8 mouse cellular contexts compared by ENCODE assay signal in the genomic region with DNA sequence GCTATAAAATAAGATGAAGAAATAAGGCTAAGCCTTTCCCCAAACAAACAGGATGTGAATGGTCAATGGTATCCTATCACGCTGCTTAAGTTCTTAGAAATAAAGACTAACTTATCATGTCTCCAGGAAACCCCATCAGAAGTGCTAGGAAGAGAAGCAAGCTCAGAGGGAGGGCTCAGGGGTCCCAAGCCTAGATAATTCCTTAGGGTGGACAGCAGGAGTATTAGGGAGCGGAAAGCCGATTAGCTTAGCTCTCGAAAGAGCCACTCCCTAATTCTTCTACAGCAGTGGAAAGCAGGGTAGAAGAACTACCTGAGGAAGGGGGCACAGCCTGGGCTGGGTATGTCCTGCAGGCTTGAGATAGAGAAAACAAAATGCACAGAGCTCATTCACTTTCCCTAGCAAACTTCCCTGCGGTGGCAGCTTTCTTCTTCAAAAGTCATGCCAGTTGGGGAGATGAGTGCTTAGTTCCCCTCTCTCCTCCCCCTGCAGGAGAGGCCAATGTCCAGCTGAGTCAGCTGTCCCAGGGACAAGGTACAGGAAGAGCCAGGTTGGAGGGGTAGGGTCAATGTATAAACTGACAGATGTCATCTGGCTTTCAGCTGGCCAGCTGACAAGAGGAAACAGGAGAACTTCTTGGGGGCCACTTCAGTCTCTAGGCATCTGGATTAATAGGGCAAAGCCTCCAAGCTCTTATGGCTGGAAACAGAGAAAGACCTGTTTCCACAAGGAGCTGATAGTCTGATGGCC. TPM values are rescaled to one million over a fixed set of nuclear protein-coding genes. Genes with fewer than 3 reads are reported as not detected.
DNase-seq lines count a peak whose midpoint lies in the region; ATAC-seq and TF ChIP-seq lines count a peak whose summit lies in the region.

No protein-coding gene starts in this region.

- H3K27ac ChIP-seq in bone marrow macrophage, adult 2 months (ENCODE audit: insufficient read depth, low read depth, low read length), result peak overlapping the region; percentile 74
- H3K27ac ChIP-seq in intestine, embryonic 16.5 days (ENCODE audit: low read length), result peak overlapping the region; percentile 78
- H3K27ac ChIP-seq in macrophage, result peak overlapping the region; percentile 79

- no peak for TF ChIP-seq POLR2A in bone marrow macrophage, adult 2 months (IDR thresholded peaks at IDR 0.05; ENCODE audit: borderline replicate concordance, low read depth, low read length)

- peak; percentile 41 for DNase-seq in cerebellum, adult 9-10 months
- DNase-seq in cerebellum, postnatal 4 days (ENCODE audit: low spot score in 2 of 2), result no peak
- DNase-seq in layer of hippocampus, postnatal 36 days, result no peak
- DNase-seq in gastrocnemius, postnatal 14 days, result no peak
- DNase-seq in embryo, embryonic 11 days, result no peak

- peak overlapping the region; percentile 86 for H3K9ac ChIP-seq in intestine, embryonic 16.5 days (ENCODE audit: low read depth, low read length)

- peak overlapping the region; percentile 94 for H3K4me3 ChIP-seq in bone marrow macrophage, adult 2 months (ENCODE audit: insufficient read depth, low read length)
- peak overlapping the region; percentile 90 for H3K4me3 ChIP-seq in intestine, embryonic 16.5 days (ENCODE audit: low read length)
- peak overlapping the region; percentile 71 for H3K4me3 ChIP-seq in macrophage (ENCODE audit: inconsistent target)

- peaks cover 8% of the 10 kb centered on the region; the same call in 1 of the 2 replicates for H3K36me3 ChIP-seq in intestine, embryonic 16.5 days (ENCODE audit: control insufficient read depth, insufficient read depth, low read length)
- H3K36me3 ChIP-seq in macrophage (ENCODE audit: inconsistent target), result peaks cover 32% of the 10 kb centered on the region

- 56% methylated on average over 5 of the region's 5 CpGs for WGBS in intestine, embryonic 16.5 days
- WGBS in macrophage (ENCODE audit: missing documents), result 78% methylated on average over 5 of the region's 5 CpGs

- no peaks in the 10 kb centered on the region for H3K9me3 ChIP-seq in intestine, embryonic 16.5 days (ENCODE audit: control insufficient read depth, low read length)

- peak overlapping the region; percentile 88 for H3K4me2 ChIP-seq in intestine, embryonic 16.5 days (ENCODE audit: low read depth, low read length)

- ATAC-seq in intestine, embryonic 16.5 days, result peak; percentile 54

- intact Hi-C loops in gastrocnemius, postnatal 14 days (cut with DNase I; ENCODE audit: low total_unique reads), result no loop called here

- H3K27me3 ChIP-seq in intestine, embryonic 16.5 days (replicated peaks; ENCODE audit: control insufficient read depth, insufficient read depth, low read length), result no peaks in the 10 kb centered on the region

- H3K79me2 ChIP-seq in macrophage (ENCODE audit: inconsistent target), result peaks cover 37% of the 10 kb centered on the region

- peaks cover 30% of the 10 kb centered on the region for H3K4me1 ChIP-seq in bone marrow macrophage, adult 2 months (ENCODE audit: control insufficient read depth, insufficient read depth, low read length)
- H3K4me1 ChIP-seq in intestine, embryonic 16.5 days (ENCODE audit: control insufficient read depth, insufficient read depth, low read length), result peaks cover 18% of the 10 kb centered on the region

- no peak for TF ChIP-seq CTCF in bone marrow macrophage, adult 2 months (IDR thresholded peaks at IDR 0.05; ENCODE audit: low read depth, low read length)

RNA-seq across cellular contexts. Expression of a gene that starts 1.8 kb away (rescaled TPM):
- 19.9 and 24.0 TPM in 2 replicates for polyA plus RNA-seq in bone marrow macrophage, adult 2 months (2012; ENCODE audit: insufficient read depth, insufficient read length, missing spikeins)
- 15.3 and 16.5 TPM in 2 replicates for polyA plus RNA-seq in intestine, embryonic 16.5 days (2015; fragmentation: Nextera tagmentation; extraction: Ambion mirVana)
- total RNA-seq in macrophage (2018; cell fraction: chromatin; rRNA removed), result 10 to 100 TPM in 12 of 26 experiments, 1 to 10 TPM in 14; 2.6 to 55.0 (median 8.7) TPM
- 10 to 100 TPM; 11.3 to 30.6 (median 19.6) TPM for total RNA-seq in macrophage (2018; cell fraction: cytosol; rRNA removed)
- total RNA-seq in macrophage (2018; cell fraction: nucleus; rRNA removed), result 10 to 100 TPM in 23 of 26 experiments, 1 to 10 TPM in 3; 2.8 to 48.3 (median 17.3) TPM
- polyA plus RNA-seq in macrophage (2018), result 17.1 to 41.1 TPM (median 22.0 TPM) in 3 replicates
- total RNA-seq in layer of hippocampus, postnatal 36 days (2021), result 100 to 1,000 TPM; 184 to 198 TPM
- 10 to 100 TPM; 12.1 to 13.7 TPM for total RNA-seq in gastrocnemius, postnatal 14 days (2021)

RNA-seq across cellular contexts. Expression of a gene that starts 7.6 kb away (rescaled TPM):
- polyA plus RNA-seq in bone marrow macrophage, adult 2 months (2012; ENCODE audit: insufficient read depth, insufficient read length, missing spikeins), result 44.7 and 49.6 TPM in 2 replicates
- 39.3 and 42.7 TPM in 2 replicates for polyA plus RNA-seq in intestine, embryonic 16.5 days (2015; fragmentation: Nextera tagmentation; extraction: Ambion mirVana)
- 10 to 100 TPM in 8 of 26 experiments, 1 to 10 TPM in 18; 1.8 to 19.0 (median 8.1) TPM for total RNA-seq in macrophage (2018; cell fraction: chromatin; rRNA removed)
- 10 to 100 TPM; 16.0 to 41.5 (median 24.9) TPM for total RNA-seq in macrophage (2018; cell fraction: cytosol; rRNA removed)
- total RNA-seq in macrophage (2018; cell fraction: nucleus; rRNA removed), result 10 to 100 TPM in 23 of 26 experiments, 1 to 10 TPM in 3; 8.1 to 38.5 (median 15.1) TPM
- polyA plus RNA-seq in macrophage (2018), result 30.6 to 40.7 TPM (median 36.3 TPM) in 3 replicates
- total RNA-seq in layer of hippocampus, postnatal 36 days (2021), result 10 to 100 TPM; 14.5 to 15.9 TPM
- 10 to 100 TPM; 12.5 to 14.0 TPM for total RNA-seq in gastrocnemius, postnatal 14 days (2021)

RNA-seq across cellular contexts. Expression of a gene that starts 12.8 kb away (rescaled TPM):
- polyA plus RNA-seq in bone marrow macrophage, adult 2 months (2012; ENCODE audit: insufficient read depth, insufficient read length, missing spikeins), result 23.8 and 28.0 TPM in 2 replicates
- 17.8 and 19.4 TPM in 2 replicates for polyA plus RNA-seq in intestine, embryonic 16.5 days (2015; fragmentation: Nextera tagmentation; extraction: Ambion mirVana)
- 100 to 1,000 TPM in 11 of 26 experiments, 10 to 100 TPM in 15; 21.2 to 178 (median 96.4) TPM for total RNA-seq in macrophage (2018; cell fraction: chromatin; rRNA removed)
- total RNA-seq in macrophage (2018; cell fraction: cytosol; rRNA removed), result 10 to 100 TPM in 12 of 26 experiments, 1 to 10 TPM in 14; 2.9 to 17.1 (median 8.6) TPM
- total RNA-seq in macrophage (2018; cell fraction: nucleus; rRNA removed), result 100 to 1,000 TPM in 1 of 26 experiments, 10 to 100 TPM in 25; 20.0 to 114 (median 54.3) TPM
- polyA plus RNA-seq in macrophage (2018), result 5.9 to 13.1 TPM (median 6.2 TPM) in 3 replicates
- total RNA-seq in layer of hippocampus, postnatal 36 days (2021), result 10 to 100 TPM; 27.4 to 30.1 TPM
- total RNA-seq in gastrocnemius, postnatal 14 days (2021), result 1 to 10 TPM; 5.8 to 6.0 TPM

RNA-seq across cellular contexts. Expression of a gene that starts 16.2 kb away (rescaled TPM):
- 43.6 and 57.0 TPM in 2 replicates for polyA plus RNA-seq in bone marrow macrophage, adult 2 months (2012; ENCODE audit: insufficient read depth, insufficient read length, missing spikeins)
- 268 and 278 TPM in 2 replicates for polyA plus RNA-seq in intestine, embryonic 16.5 days (2015; fragmentation: Nextera tagmentation; extraction: Ambion mirVana)
- 10 to 100 TPM in 1 of 26 experiments, 1 to 10 TPM in 23, under 1 TPM in 1, not detected in 1; 0.80 to 10.8 (median 3.0) TPM for total RNA-seq in macrophage (2018; cell fraction: chromatin; rRNA removed)
- total RNA-seq in macrophage (2018; cell fraction: cytosol; rRNA removed), result 10 to 100 TPM in 23 of 26 experiments, 1 to 10 TPM in 3; 8.4 to 24.6 (median 14.5) TPM
- 10 to 100 TPM in 4 of 26 experiments, 1 to 10 TPM in 22; 3.1 to 28.4 (median 6.3) TPM for total RNA-seq in macrophage (2018; cell fraction: nucleus; rRNA removed)
- 7.9 to 22.2 TPM (median 12.3 TPM) in 3 replicates for polyA plus RNA-seq in macrophage (2018)
- total RNA-seq in layer of hippocampus, postnatal 36 days (2021), result 10 to 100 TPM; 43.4 to 49.9 TPM
- 10 to 100 TPM; 21.7 to 24.8 TPM for total RNA-seq in gastrocnemius, postnatal 14 days (2021)

RNA-seq across cellular contexts. Expression of a gene that starts 25.8 kb away (rescaled TPM):
- 22.4 and 25.8 TPM in 2 replicates for polyA plus RNA-seq in bone marrow macrophage, adult 2 months (2012; ENCODE audit: insufficient read depth, insufficient read length, missing spikeins)
- 134 and 155 TPM in 2 replicates for polyA plus RNA-seq in intestine, embryonic 16.5 days (2015; fragmentation: Nextera tagmentation; extraction: Ambion mirVana)
- total RNA-seq in macrophage (2018; cell fraction: chromatin; rRNA removed), result 10 to 100 TPM in 17 of 26 experiments, 1 to 10 TPM in 9; 3.7 to 43.5 (median 17.2) TPM
- 10 to 100 TPM; 18.1 to 35.7 (median 32.0) TPM for total RNA-seq in macrophage (2018; cell fraction: cytosol; rRNA removed)
- 10 to 100 TPM in 19 of 26 experiments, 1 to 10 TPM in 7; 5.2 to 27.7 (median 15.3) TPM for total RNA-seq in macrophage (2018; cell fraction: nucleus; rRNA removed)
- 22.5 to 38.8 TPM (median 27.1 TPM) in 3 replicates for polyA plus RNA-seq in macrophage (2018)
- total RNA-seq in layer of hippocampus, postnatal 36 days (2021), result 10 to 100 TPM; 22.3 to 24.2 TPM
- 10 to 100 TPM; 24.2 to 25.5 TPM for total RNA-seq in gastrocnemius, postnatal 14 days (2021)
